Mouse (Mus musculus): ENCODE measurements around the gene Nfib.

GRCm38 (mm10) chr4:82540048-82540410 lies 165.5 kb downstream of the Nfib start:
- TF ChIP-seq POLR2A (IDR thresholded peaks at IDR 0.05; ENCODE audit: insufficient read length, low read depth) (no peak), CEBPB (IDR thresholded peaks at IDR 0.05; ENCODE audit: insufficient read depth, poor library complexity, severe bottlenecking) (no peak), USF1 (IDR thresholded peaks at IDR 0.05; ENCODE audit: low read depth) (no peak)

All from myocyte (in vitro differentiated cells).